Mouse (Mus musculus) embryonic stem cell, embryonic (primary cell): ENCODE measurements around the gene Spns3.

Experiments
- CTCF ChIA-PET, 4 experiments: fragments of 300-600 bp in 2 of 4; fragments of 350-600 bp in 2 of 4; sonication (Branson Sonifier 250); formaldehyde crosslinking; loops; one replicate each; lab custom pipeline; 2022; ENCODE audit warnings: inconsistent platforms in 2 of 4; lab: Charles Lee
- POLR2A ChIA-PET, 4 experiments: fragments of 300-600 bp in 2 of 4; fragments of 350-600 bp in 2 of 4; sonication (Branson Sonifier 250); formaldehyde crosslinking; loops; one replicate each; lab custom pipeline; 2022; ENCODE audit warnings: antibody characterized with exemption in 4 of 4, inconsistent platforms in 1 of 4; lab: Charles Lee

Gene Spns3

DNA sequence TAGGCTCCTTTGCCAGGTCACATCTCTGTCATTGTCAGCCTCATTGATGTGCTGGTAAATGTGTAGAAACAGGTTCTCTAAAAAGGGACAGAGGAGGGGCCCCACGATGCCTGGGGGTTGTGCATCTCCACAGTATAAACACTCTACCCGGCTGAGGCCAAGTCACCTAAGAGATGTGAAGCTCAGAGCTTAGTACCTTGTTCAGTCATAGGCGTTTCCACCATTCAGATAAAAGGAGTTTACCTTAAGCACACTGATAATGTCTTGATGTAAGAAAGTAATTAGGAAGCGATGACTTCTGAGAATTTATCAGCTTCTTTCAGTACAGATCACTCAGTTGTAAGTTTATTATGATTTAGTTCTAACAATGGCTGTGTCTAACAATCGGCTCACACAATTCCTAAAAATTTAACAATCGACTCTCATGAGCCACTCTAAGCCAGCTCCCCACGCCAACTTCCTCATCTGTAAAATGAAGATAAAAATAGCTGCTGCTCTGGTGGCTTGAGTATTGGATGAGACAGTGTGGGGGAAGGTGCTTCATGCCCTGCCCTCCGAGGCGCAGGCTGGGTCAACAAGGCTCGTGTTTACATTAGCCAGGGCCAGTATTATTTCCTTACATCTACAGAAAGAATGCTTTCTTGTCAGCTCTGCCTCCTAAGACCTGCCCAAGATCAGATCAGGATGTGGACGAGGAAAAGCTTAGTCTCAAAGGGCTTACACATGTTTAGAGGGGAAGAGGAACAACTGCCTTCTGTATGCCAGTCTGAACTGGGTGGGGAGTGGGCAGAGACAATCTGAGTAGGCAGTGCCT is 83.4 kb downstream of the Spns3 start:
- ChIA-PET CTCF (interaction anchor here in 3 of 4 experiments (0.6 to 1.4 kb wide), 3 partner anchors 23 to 368 kb away, joined by 3 to 26 read pairs (median 4); partner anchors contain the start of gene Spns2 (in 1 of the 3)), POLR2A (interaction anchor here in 2 of 4 experiments (0.8 to 4.4 kb wide), 3 partner anchors 10 to 14 kb away, joined by 3 to 16 read pairs (median 3); no protein-coding TSS in a partner anchor)

DNA sequence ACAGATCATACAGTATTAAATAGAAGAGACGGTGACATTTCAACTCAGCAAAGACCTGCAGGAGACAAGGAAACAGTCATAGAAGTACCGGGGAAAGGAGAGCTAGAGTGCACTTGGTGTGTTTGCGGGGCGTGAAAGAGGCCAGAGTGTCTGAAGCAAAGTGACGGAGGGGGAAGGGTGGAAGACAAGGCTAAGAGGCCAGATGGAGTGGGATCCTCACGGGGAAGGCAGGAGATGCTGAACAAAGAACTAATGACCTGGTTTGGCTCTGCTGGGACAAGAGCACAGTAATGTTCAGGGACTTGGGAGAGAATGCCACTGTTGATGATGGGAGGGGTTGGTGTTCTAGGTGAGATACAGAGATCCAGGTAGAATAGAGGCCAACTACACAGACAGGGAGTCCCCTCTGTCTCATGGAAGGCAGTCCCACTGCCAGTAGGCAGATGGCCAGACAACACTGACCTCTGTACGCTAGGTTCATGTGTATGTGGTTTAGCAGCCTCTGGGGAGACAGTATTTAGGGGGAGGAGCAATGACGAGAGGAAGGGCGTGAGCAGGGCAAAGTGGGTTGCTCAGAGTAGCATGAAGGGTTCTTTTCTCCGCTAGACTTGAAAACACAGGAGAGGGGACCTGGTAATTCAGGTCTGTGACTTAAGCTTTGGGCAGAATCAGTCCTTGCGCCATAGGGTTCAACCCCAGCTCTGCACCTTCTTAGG is 84.2 kb downstream of the Spns3 start:
- POLR2A ChIA-PET = interaction anchor here in 1 of 4 experiments (0.9 to 4.4 kb wide), 2 partner anchors 10 to 11 kb away, joined by 3 to 16 read pairs; no protein-coding TSS in a partner anchor

DNA sequence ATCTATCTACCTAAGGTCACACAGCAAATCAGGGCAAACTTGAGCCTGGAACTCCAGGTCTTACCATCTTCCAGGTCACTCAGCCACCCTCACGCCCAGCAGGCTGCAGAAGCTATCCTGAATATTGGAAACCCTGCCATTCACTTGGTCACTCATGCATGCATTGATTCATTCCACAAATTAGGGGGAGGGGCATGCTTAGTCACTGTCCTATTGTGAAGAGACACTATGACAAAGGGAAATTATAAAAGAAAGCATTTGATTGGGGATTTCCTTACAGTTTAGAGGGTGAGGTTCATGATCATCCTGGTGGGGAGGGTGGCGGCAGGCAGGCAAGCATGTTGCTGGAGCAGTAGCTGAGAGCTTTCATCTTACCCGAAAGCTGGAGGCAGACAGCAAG is 85.5 kb downstream of the Spns3 start:
- ChIA-PET POLR2A (interaction anchor here in 1 of 4 experiments (4.0 kb wide), 1 partner anchor 12 kb away, joined by 23 read pairs; no protein-coding TSS in a partner anchor), CTCF (no interaction called here)

More for the DNA sequence above, 84.2 kb downstream of the Spns3 start:
- CTCF ChIA-PET = interaction anchor here in 3 of 4 experiments (0.6 to 1.4 kb wide), 3 partner anchors 24 to 368 kb away, joined by 3 to 26 read pairs (median 4); partner anchors contain the start of gene Spns2 (in 1 of the 3)

DNA sequence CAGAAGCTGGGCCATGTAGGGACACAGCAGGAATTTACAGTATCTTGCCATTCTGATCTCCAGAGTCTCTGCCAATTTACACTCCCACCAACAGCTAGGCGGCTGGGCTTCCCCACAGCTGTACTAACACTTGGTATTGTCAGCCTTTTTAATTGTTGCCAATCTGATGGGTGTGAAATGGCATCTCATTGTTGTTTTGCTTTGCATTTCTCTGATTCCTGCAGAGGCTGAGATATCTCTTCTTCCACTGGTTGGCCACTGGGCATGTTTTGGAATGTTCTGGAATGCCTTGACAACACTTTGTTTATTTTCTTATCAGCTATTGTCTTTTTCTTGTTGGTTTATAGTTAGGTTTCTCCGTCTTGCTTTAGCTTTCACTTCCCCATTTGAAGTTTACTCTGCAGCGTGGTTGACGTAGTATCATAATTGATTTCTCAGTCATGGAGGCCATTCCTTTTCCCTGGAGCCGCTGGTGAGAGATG is 88.8 kb downstream of the Spns3 start:
- CTCF ChIA-PET = interaction anchor here in 2 of 4 experiments (1.0 to 1.5 kb wide), 2 partner anchors 101 to 119 kb away, joined by 3 read pairs; no protein-coding TSS in a partner anchor
- POLR2A ChIA-PET = interaction anchor here in 2 of 4 experiments (0.6 to 4.0 kb wide), 5 partner anchors 9 to 57 kb away, joined by 3 to 23 read pairs (median 4); partner anchors contain the start of gene Spns2 (in 1 of the 2)

DNA sequence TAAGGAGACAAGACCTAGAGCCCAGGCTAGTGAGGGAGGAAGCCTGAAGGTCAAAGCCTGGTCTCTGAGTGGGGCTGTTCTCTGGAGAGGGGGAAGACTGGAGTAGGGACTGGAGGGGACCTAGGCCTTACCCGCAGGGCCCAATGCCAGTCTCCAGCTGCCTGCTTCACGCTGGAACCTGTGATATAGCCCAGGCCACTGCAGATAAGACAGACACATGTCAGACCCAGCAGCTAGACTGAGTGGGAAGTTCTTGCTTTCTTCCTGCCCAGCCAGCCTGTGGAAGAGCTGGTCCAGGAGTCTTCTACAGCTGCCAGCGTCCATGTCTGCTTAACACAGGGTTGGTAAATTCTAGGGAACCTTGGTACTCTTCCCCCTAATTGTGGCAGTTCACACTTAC is 91.8 kb downstream of the Spns3 start:
- CTCF ChIA-PET = interaction anchor here in 1 of 4 experiments (0.6 kb wide), 1 partner anchor 482 kb away, joined by 3 read pairs; no protein-coding TSS in a partner anchor
- POLR2A ChIA-PET = interaction anchor here in 1 of 4 experiments (0.6 to 1.0 kb wide), 2 partner anchors 26 to 31 kb away, joined by 3 to 5 read pairs; partner anchors contain the start of gene Spns2

DNA sequence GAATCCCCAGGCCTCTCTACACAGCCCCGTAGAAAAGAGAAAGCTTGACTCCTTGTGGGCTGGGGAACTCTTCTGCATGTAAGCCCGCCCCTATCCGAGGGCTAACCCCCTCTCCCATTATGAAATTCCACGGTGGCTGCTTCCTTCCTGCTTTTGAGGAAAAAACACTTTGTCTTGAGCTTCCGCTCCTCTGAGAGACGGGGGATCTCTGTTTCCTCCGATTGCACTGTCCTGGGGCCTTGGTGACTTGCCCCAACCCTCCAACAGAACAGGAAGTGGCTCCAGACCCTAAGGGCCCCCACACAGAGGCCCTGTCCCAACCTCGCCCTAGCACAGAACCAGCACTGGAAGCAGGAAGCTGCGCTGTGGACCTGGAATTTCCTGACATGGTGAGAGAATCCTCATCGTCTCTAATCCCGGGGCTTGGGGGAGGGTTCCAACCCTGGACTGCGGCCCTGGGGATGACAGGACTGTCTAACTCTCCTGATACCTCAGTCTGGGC is 92.3 kb downstream of the Spns3 start:
- ChIA-PET POLR2A (interaction anchor here in 1 of 4 experiments (0.6 to 1.0 kb wide), 2 partner anchors 25 to 32 kb away, joined by 3 to 5 read pairs; partner anchors contain the start of gene Spns2), CTCF (no interaction called here)

DNA sequence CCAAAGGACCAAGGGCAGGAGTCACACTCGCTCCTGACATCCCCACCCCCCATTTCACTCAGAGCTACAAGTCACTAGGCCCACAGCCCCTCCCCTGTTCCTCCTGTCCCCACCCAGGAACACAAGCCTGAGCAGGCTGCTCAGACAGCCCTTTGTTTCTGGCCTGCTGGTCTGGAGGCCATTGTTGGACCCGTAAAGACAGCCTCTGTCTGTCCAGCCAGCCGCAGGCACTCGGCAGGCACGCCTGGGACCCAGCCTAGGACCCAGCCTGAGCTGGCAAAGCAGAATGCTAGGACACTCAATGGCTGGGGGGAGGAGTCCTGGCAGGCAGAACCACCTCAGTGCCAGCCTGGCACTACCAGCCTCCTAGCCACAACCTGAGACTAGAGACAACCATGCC is 94.6 kb downstream of the Spns3 start:
- ChIA-PET CTCF (interaction anchor here in 2 of 4 experiments (0.6 to 0.9 kb wide), 2 partner anchors 34 to 108 kb away, joined by 3 read pairs; partner anchors contain the start of gene Spns2 (in 1 of the 2)), POLR2A (interaction anchor here in 3 of 4 experiments (0.8 to 6.5 kb wide), 11 partner anchors 11 to 60 kb away, joined by 3 to 80 read pairs (median 4); partner anchors contain the start of genes Spns2 (in 2 of the 3), Ggt6 (in 1 of the 3) and Mybbp1a (in 1 of the 3))

DNA sequence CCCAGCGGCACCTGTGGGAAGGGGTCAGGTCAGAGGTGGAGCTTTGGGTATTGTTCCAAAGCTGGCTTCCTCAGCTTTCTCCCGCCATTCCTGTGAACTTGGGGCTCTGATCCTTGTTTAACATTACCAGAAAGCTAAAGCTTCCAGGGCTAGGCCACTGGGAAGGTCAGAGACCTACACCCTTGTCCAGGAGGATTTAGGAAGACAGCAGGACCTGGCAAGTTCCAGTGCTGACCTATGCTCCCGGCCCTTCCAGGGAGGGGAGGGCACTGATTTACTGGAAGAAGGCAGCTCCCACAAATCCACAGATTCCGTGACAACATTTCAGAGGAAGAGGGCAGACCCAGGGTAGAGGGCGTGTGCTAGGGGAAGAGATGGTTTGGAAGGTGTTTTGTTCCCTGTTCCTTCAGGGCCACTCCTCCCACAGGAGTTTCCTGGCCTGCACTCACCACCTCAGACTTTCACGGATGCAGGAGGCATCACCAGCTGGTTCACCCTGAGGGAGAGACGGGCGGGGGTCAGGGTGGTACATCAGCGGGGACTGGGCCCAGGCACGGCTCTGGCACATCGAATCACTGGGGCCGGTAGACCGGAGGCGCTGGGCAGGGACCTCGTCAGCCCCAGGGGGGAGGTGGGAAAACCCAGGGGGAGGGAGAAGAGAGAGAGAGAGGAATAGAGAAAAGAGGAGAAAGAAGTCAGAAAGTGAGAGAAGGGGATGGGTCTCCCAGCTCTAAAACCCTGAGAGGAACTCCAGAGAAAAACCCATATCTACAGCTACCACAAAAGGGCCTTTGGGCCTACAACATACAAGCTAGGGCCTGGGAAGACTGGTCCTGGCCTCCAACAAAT is 97.0 kb downstream of the Spns3 start:
- POLR2A ChIA-PET = interaction anchor here (0.6 to 6.5 kb wide), 25 partner anchors 9 to 158 kb away, joined by 3 to 80 read pairs (median 4); partner anchors contain the start of genes Mybbp1a (in 2 of the 4) and Ggt6 (in 1 of the 4)

DNA sequence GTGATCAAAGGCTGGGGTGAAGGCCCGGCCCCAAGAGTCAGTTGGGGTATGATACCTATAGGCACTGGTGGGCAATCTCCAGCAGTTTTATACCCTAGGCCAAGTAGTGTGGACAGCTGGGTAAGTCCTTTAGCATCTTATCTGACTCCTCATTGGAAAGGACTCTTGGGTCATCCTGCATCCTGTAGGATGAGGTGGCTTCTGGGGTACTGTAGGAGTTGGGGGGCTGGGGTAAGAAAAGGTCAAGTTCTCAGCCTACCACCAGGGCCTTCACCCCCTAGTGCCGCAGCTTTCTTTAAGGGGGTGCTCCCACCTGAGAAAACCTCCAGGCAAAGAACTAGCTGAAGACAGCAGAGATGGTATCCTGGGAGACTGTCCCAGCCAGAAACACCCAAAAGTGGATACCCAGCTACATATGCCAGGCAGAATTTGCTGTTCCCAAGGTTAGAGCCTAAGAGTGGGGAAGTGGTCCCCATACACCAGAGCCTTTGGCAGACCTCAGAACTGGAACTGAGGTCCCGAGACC is 98.1 kb downstream of the Spns3 start:
- CTCF ChIA-PET = interaction anchor here in 3 of 4 experiments (0.8 to 1.4 kb wide), 6 partner anchors 23 to 587 kb away, joined by 3 to 7 read pairs (median 3); no protein-coding TSS in a partner anchor
- POLR2A ChIA-PET = interaction anchor here (0.8 to 6.5 kb wide), 23 partner anchors 8 to 115 kb away, joined by 3 to 80 read pairs (median 4); partner anchors contain the start of genes Ggt6 (in 1 of the 4) and Mybbp1a (in 1 of the 4)

More for the DNA sequence above, 97.0 kb downstream of the Spns3 start:
- CTCF ChIA-PET = interaction anchor here in 3 of 4 experiments (0.7 to 1.4 kb wide), 9 partner anchors 24 to 586 kb away, joined by 3 to 4 read pairs (median 3); no protein-coding TSS in a partner anchor

DNA sequence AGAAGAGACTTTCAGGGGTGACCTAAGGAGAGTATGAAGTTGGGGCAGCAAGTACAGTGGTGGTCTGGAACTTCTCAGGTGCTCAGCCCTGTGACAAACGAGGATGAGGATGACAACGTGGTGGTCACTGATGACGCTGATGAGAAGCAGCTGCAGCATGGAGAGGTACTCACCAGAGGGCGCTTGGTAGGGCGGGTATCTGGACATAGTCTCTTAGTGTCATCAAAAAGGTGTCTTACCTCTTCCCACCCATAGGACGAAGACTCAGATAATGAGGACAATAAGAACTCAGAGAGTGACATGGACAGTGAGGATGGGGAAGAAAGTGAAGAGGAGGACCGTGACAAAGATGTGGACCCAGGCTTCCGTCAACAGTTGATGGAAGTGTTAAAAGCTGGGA is 102.8 kb downstream of the Spns3 start:
- CTCF ChIA-PET = interaction anchor here (0.5 to 1.7 kb wide), 15 partner anchors 18 to 1691 kb away, joined by 3 to 8 read pairs (median 4); partner anchors contain the start of gene Spns2 (in 1 of the 4)
- POLR2A ChIA-PET = interaction anchor here in 2 of 4 experiments (0.8 to 2.8 kb wide), 9 partner anchors 8 to 119 kb away, joined by 3 to 8 read pairs (median 3); partner anchors contain the start of gene Spns2 (in 1 of the 2)

DNA sequence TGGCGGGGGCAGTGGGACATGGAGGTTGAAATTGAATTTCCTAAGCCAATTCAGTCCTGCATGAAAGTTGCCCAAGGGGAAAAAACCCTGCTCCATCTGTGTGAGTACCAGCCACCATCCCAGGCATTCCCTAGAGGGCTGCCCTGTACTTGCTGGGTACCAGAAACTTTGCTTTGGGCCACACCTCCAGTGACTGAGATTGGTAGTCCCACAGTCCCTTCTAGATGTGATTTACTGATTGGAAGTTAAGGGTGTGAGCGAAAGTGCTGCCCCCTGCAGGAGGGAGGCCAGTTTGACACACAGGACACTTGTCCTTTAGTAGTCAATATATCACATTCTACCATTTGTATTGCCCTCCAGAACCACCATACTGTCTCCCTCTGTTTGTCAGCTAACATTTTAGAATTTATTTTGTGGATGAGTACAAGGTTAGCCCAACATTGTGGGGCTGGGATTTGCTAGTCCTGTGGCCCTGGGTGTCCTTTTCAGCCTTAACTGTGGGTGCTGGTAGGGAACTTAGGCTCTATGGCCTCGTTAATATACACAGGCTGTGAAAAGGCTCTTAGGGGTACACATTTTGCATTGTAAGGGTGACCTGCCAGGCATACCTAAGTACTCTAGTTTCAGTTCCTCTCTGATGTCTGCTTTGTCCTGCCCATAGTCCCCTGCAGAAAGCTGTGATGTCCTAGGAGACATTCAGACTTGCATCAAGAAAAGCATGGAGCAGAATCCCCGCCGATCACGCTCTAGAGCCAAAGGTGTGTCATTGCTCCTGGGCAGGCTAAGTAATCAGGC is 103.8 kb downstream of the Spns3 start:
- CTCF ChIA-PET = interaction anchor here in 3 of 4 experiments (0.5 to 1.7 kb wide), 9 partner anchors 17 to 226 kb away, joined by 3 to 8 read pairs (median 4); no protein-coding TSS in a partner anchor
- POLR2A ChIA-PET = interaction anchor here in 1 of 4 experiments (0.5 kb wide), 1 partner anchor 10 kb away, joined by 3 read pairs; no protein-coding TSS in a partner anchor
